Mouse (Mus musculus): ENCODE measurements at regions not wholly inside any gene's neighbourhood (a gene's known extent, or its start where the extent isn't known, plus 50 kb on each side); places are given as distances from the start of the nearest gene placed in this dataset.

GRCm38 (mm10) chr2:148210813-148211212, 164.0 kb upstream of the Foxa2 start:
- Histone ChIP-seq H3K27ac (no peak overlapping the region), H3K36me3 (no peaks in the 10 kb centered on the region), H3K4me2 (no peak overlapping the region), H3K9ac (no peak overlapping the region), H3K4me1 (replicated peaks) (no peaks in the 10 kb centered on the region), H3K27me3 (no peaks in the 10 kb centered on the region), H3K4me3 (no peak overlapping the region), H3K9me3 (replicated peaks) (no peaks in the 10 kb centered on the region)
- no peak for ATAC-seq (replicated peaks; ENCODE audit: insufficient number of reproducible peaks, insufficient read depth, low FRiP score, low read depth)
- WGBS: 53% methylated on average over 2 of the region's 2 CpGs

GRCm38 (mm10) chr2:148217136-148217535, 170.4 kb upstream of the Foxa2 start:
- Histone ChIP-seq H3K4me1 (replicated peaks) (no peaks in the 10 kb centered on the region), H3K36me3 (no peaks in the 10 kb centered on the region), H3K9me3 (replicated peaks) (no peaks in the 10 kb centered on the region), H3K4me3 (no peak overlapping the region), H3K27ac (no peak overlapping the region), H3K9ac (no peak overlapping the region), H3K27me3 (no peaks in the 10 kb centered on the region), H3K4me2 (no peak overlapping the region)
- no peak for ATAC-seq (replicated peaks; ENCODE audit: insufficient number of reproducible peaks, insufficient read depth, low FRiP score, low read depth)
- WGBS: 76% methylated on average over 4 of the region's 4 CpGs

- no peaks in the 10 kb centered on the region for H3K36me3 ChIP-seq
- H3K4me3 ChIP-seq: no peak overlapping the region
- H3K9ac ChIP-seq: no peak overlapping the region
- no peak for ATAC-seq (replicated peaks; ENCODE audit: insufficient number of reproducible peaks, insufficient read depth, low FRiP score, low read depth)
- no peaks in the 10 kb centered on the region for H3K27me3 ChIP-seq
- H3K27ac ChIP-seq: no peak overlapping the region
- 60% methylated on average over 1 of the region's 1 CpGs for WGBS
- H3K9me3 ChIP-seq (replicated peaks): no peaks in the 10 kb centered on the region
- H3K4me2 ChIP-seq: no peak overlapping the region
- H3K4me1 ChIP-seq (replicated peaks): no peaks in the 10 kb centered on the region
Measured at GRCm38 (mm10) chr2:148233691-148234300, 161.3 kb upstream of the Sstr4 start.

GRCm38 (mm10) chr2:148237121-148237520, 158.0 kb upstream of the Sstr4 start:
- Histone ChIP-seq H3K27me3 (0 out of 2 replicates have a peak, but pooled peaks cover 3% of the 10 kb centered on the region), H3K4me3 (no peak overlapping the region), H3K36me3 (no peaks in the 10 kb centered on the region), H3K4me2 (no peak overlapping the region), H3K4me1 (replicated peaks) (no peaks in the 10 kb centered on the region), H3K9ac (no peak overlapping the region), H3K9me3 (replicated peaks) (no peaks in the 10 kb centered on the region), H3K27ac (no peak overlapping the region)
- no peak for ATAC-seq (replicated peaks; ENCODE audit: insufficient number of reproducible peaks, insufficient read depth, low FRiP score, low read depth)
- WGBS: 76% methylated on average over 4 of the region's 4 CpGs

GRCm38 (mm10) chr2:148239046-148239445, 156.1 kb upstream of the Sstr4 start:
- H3K4me1 ChIP-seq (replicated peaks): no peaks in the 10 kb centered on the region
- H3K9me3 ChIP-seq (replicated peaks): no peaks in the 10 kb centered on the region
- no peak; the same call in 1 of the 2 replicates for ATAC-seq (replicated peaks; ENCODE audit: insufficient number of reproducible peaks, insufficient read depth, low FRiP score, low read depth)
- no peak overlapping the region for H3K9ac ChIP-seq
- WGBS: 19% methylated on average over 3 of the region's 3 CpGs
- no peak overlapping the region for H3K4me3 ChIP-seq
- H3K36me3 ChIP-seq: no peaks in the 10 kb centered on the region
- no peak overlapping the region for H3K27ac ChIP-seq
- H3K4me2 ChIP-seq: no peak overlapping the region
- 0 out of 2 replicates have a peak, but pooled peaks cover 3% of the 10 kb centered on the region for H3K27me3 ChIP-seq

- 76% methylated on average over 4 of the region's 4 CpGs for WGBS
Measured at GRCm38 (mm10) chr2:148242242-148242641, 152.9 kb upstream of the Sstr4 start.

GRCm38 (mm10) chr2:148245575-148245974, 149.6 kb upstream of the Sstr4 start:
- H3K9me3 ChIP-seq (replicated peaks): no peaks in the 10 kb centered on the region
- H3K36me3 ChIP-seq: no peaks in the 10 kb centered on the region
- no peaks in the 10 kb centered on the region for H3K4me1 ChIP-seq (replicated peaks)
- no peak overlapping the region for H3K9ac ChIP-seq
- no peak overlapping the region for H3K4me3 ChIP-seq
- no peak overlapping the region for H3K4me2 ChIP-seq
- ATAC-seq (replicated peaks; ENCODE audit: insufficient number of reproducible peaks, insufficient read depth, low FRiP score, low read depth): no peak
- 81% methylated on average over 2 of the region's 2 CpGs for WGBS
- H3K27me3 ChIP-seq: no peaks in the 10 kb centered on the region
- no peak overlapping the region for H3K27ac ChIP-seq

More at GRCm38 (mm10) chr2:148242242-148242641, 152.9 kb upstream of the Sstr4 start:
- Histone ChIP-seq H3K27ac (no peak overlapping the region), H3K27me3 (0 out of 2 replicates have a peak, but pooled peaks cover 3% of the 10 kb centered on the region), H3K36me3 (no peaks in the 10 kb centered on the region), H3K4me1 (replicated peaks) (no peaks in the 10 kb centered on the region), H3K9ac (no peak overlapping the region), H3K9me3 (replicated peaks) (no peaks in the 10 kb centered on the region), H3K4me2 (no peak overlapping the region), H3K4me3 (no peak overlapping the region)
- ATAC-seq (replicated peaks; ENCODE audit: insufficient number of reproducible peaks, insufficient read depth, low FRiP score, low read depth): no peak

- Histone ChIP-seq H3K4me3 (no peak overlapping the region), H3K9ac (no peak overlapping the region), H3K27ac (no peak overlapping the region), H3K9me3 (replicated peaks) (no peaks in the 10 kb centered on the region), H3K27me3 (no peaks in the 10 kb centered on the region), H3K4me1 (replicated peaks) (no peaks in the 10 kb centered on the region), H3K4me2 (no peak overlapping the region), H3K36me3 (no peaks in the 10 kb centered on the region)
- 82% methylated on average over 1 of the region's 1 CpGs for WGBS
- ATAC-seq (replicated peaks; ENCODE audit: insufficient number of reproducible peaks, insufficient read depth, low FRiP score, low read depth): no peak
Measured at GRCm38 (mm10) chr2:148250902-148251301, 144.2 kb upstream of the Sstr4 start.

GRCm38 (mm10) chr2:148255662-148256061, 139.5 kb upstream of the Sstr4 start:
- Histone ChIP-seq H3K4me1 (replicated peaks) (no peaks in the 10 kb centered on the region), H3K27me3 (no peaks in the 10 kb centered on the region), H3K36me3 (no peaks in the 10 kb centered on the region), H3K9ac (no peak overlapping the region), H3K27ac (no peak overlapping the region), H3K9me3 (replicated peaks) (no peaks in the 10 kb centered on the region), H3K4me2 (no peak overlapping the region), H3K4me3 (no peak overlapping the region)
- no peak for ATAC-seq (replicated peaks; ENCODE audit: insufficient number of reproducible peaks, insufficient read depth, low FRiP score, low read depth)

GRCm38 (mm10) chr2:148264111-148264730, 130.9 kb upstream of the Sstr4 start:
- 75% methylated on average over 3 of the region's 3 CpGs for WGBS
- Histone ChIP-seq H3K4me1 (replicated peaks) (no peaks in the 10 kb centered on the region), H3K9ac (no peak overlapping the region), H3K27me3 (no peaks in the 10 kb centered on the region), H3K4me2 (no peak overlapping the region), H3K36me3 (no peaks in the 10 kb centered on the region), H3K9me3 (replicated peaks) (no peaks in the 10 kb centered on the region), H3K27ac (no peak overlapping the region), H3K4me3 (no peak overlapping the region)
- ATAC-seq (replicated peaks; ENCODE audit: insufficient number of reproducible peaks, insufficient read depth, low FRiP score, low read depth): no peak

- H3K9ac ChIP-seq: no peak overlapping the region
- H3K27me3 ChIP-seq: no peaks in the 10 kb centered on the region
- H3K9me3 ChIP-seq (replicated peaks): no peaks in the 10 kb centered on the region
- no peak for ATAC-seq (replicated peaks; ENCODE audit: insufficient number of reproducible peaks, insufficient read depth, low FRiP score, low read depth)
- no peak overlapping the region for H3K4me3 ChIP-seq
- no peak overlapping the region for H3K27ac ChIP-seq
- no peaks in the 10 kb centered on the region for H3K36me3 ChIP-seq
- WGBS: 79% methylated on average over 3 of the region's 3 CpGs
- H3K4me2 ChIP-seq: no peak overlapping the region
- no peaks in the 10 kb centered on the region for H3K4me1 ChIP-seq (replicated peaks)
Measured at GRCm38 (mm10) chr2:148279200-148279599, 115.9 kb upstream of the Sstr4 start.

- no peak overlapping the region for H3K9ac ChIP-seq
- H3K9me3 ChIP-seq (replicated peaks): no peaks in the 10 kb centered on the region
- no peaks in the 10 kb centered on the region for H3K36me3 ChIP-seq
- H3K27ac ChIP-seq: no peak overlapping the region
- ATAC-seq (replicated peaks; ENCODE audit: insufficient number of reproducible peaks, insufficient read depth, low FRiP score, low read depth): no peak
- no peaks in the 10 kb centered on the region for H3K27me3 ChIP-seq
- H3K4me1 ChIP-seq (replicated peaks): no peaks in the 10 kb centered on the region
- WGBS: 41% methylated on average over 3 of the region's 3 CpGs
- no peak overlapping the region for H3K4me2 ChIP-seq
- H3K4me3 ChIP-seq: no peak overlapping the region
Measured at GRCm38 (mm10) chr2:148290326-148290725, 104.8 kb upstream of the Sstr4 start.
